Mouse (Mus musculus) forebrain, embryonic 13.5 days (tissue): Measurements from ENCODE around the gene Rad51b. TPM values are rescaled to one million over a fixed set of nuclear protein-coding genes. Genes with fewer than 3 reads are reported as not detected.

ENCODE experiments used
- ATAC-seq: fragments of 200-750 bp; cut with Nextera tagmentation; 2 replicates; pipeline ENCODE4 v1.8.0; 2017
- H3K27ac ChIP-seq: fragments of 300-500 bp; sonication (generic); 2 replicates; pipeline ENCODE4 v1.5.1; 2015; ENCODE audit warnings: inconsistent platforms, mild to moderate bottlenecking, moderate library complexity
- H3K27me3 ChIP-seq: fragments of 300-500 bp; sonication (generic); 2 replicates; pipeline ENCODE4 v1.6.1; 2015; ENCODE audit warnings: mild to moderate bottlenecking, inconsistent platforms
- H3K36me3 ChIP-seq: fragments of 300-500 bp; sonication (generic); 2 replicates; pipeline ENCODE4 v1.6.1; 2015; ENCODE audit warnings: mild to moderate bottlenecking, inconsistent platforms; ENCODE audit not compliant: poor library complexity, severe bottlenecking
- H3K4me1 ChIP-seq: fragments of 300-500 bp; sonication (generic); 2 replicates; pipeline ENCODE4 v1.6.1; 2015; ENCODE audit warnings: inconsistent platforms
- H3K4me2 ChIP-seq: fragments of 300-500 bp; sonication (generic); 2 replicates; pipeline ENCODE4 v1.6.1; 2015; ENCODE audit warnings: inconsistent platforms, mild to moderate bottlenecking, moderate library complexity
- H3K4me3 ChIP-seq: fragments of 300-500 bp; sonication (generic); 2 replicates; pipeline ENCODE4 v1.5.1; 2015; ENCODE audit warnings: mild to moderate bottlenecking, inconsistent platforms
- H3K9ac ChIP-seq: fragments of 300-500 bp; sonication (generic); 2 replicates; pipeline ENCODE4 v1.6.1; 2015; ENCODE audit warnings: mild to moderate bottlenecking, inconsistent platforms
- H3K9me3 ChIP-seq: fragments of 300-500 bp; sonication (generic); replicated peaks from 2 replicates; pipeline ENCODE4 v1.6.1; 2016; ENCODE audit warnings: inconsistent platforms
- WGBS: fragments of 180-500 bp; shearing (Covaris S2); methylation state at CpG from one replicate; pipeline ENCODE4 v1.1.7; 2015; 5-methylcytosine and 5-hydroxymethylcytosine counted together
- polyA plus RNA-seq: library from polyadenylated mRNA; unstranded; fragments of >200 nt; fragmentation: Nextera tagmentation; extraction: Ambion mirVana; gene quantifications from 2 replicates; pipeline ENCODE4 v1.2.1, GENCODE M21; 2015

Gene Rad51b
- polyA plus RNA-seq, 1 experiment from 2014 or later: 5.7 TPM

GRCm38 (mm10) chr12:79827735-79828134 lies 530.7 kb downstream of the Rad51b start:
- no peak for ATAC-seq
- 55% methylated on average over 4 of the region's 4 CpGs for WGBS
- H3K9me3 ChIP-seq: no peaks in the 10 kb centered on the region
- peaks cover 28% of the 10 kb centered on the region for H3K4me1 ChIP-seq
- H3K27me3 ChIP-seq: no peaks in the 10 kb centered on the region
- no peak overlapping the region for H3K4me3 ChIP-seq
- no peak overlapping the region for H3K4me2 ChIP-seq
- no peak overlapping the region for H3K9ac ChIP-seq
- no peak overlapping the region for H3K27ac ChIP-seq
- no peaks in the 10 kb centered on the region for H3K36me3 ChIP-seq

- Histone ChIP-seq H3K27me3 (no peaks in the 10 kb centered on the region), H3K36me3 (no peaks in the 10 kb centered on the region), H3K27ac (no peak overlapping the region), H3K4me3 (no peak overlapping the region), H3K9ac (no peak overlapping the region), H3K4me2 (no peak overlapping the region), H3K9me3 (no peaks in the 10 kb centered on the region; the same call in 1 of the 2 replicates), H3K4me1 (peaks cover 18% of the 10 kb centered on the region)
- no peak for ATAC-seq
- 39% methylated on average over 1 of the region's 1 CpGs for WGBS
Observed at GRCm38 (mm10) chr12:79830686-79831085, 533.6 kb downstream of the Rad51b start.

- Histone ChIP-seq H3K4me1 (peaks cover 10% of the 10 kb centered on the region; the same call in 1 of the 2 replicates), H3K4me3 (no peak overlapping the region), H3K27ac (no peak overlapping the region), H3K4me2 (no peak overlapping the region), H3K36me3 (no peaks in the 10 kb centered on the region), H3K9ac (no peak overlapping the region), H3K9me3 (no peaks in the 10 kb centered on the region; the same call in 1 of the 2 replicates), H3K27me3 (no peaks in the 10 kb centered on the region)
- WGBS: 99% methylated on average over 6 of the region's 6 CpGs
- ATAC-seq: no peak
Observed at GRCm38 (mm10) chr12:79832611-79833010, 535.5 kb downstream of the Rad51b start.

GRCm38 (mm10) chr12:79835521-79835920 lies 538.4 kb downstream of the Rad51b start:
- Histone ChIP-seq H3K9ac (no peak overlapping the region), H3K27me3 (no peaks in the 10 kb centered on the region), H3K27ac (no peak overlapping the region), H3K4me3 (no peak overlapping the region), H3K4me1 (peaks cover 37% of the 10 kb centered on the region), H3K36me3 (no peaks in the 10 kb centered on the region), H3K4me2 (no peak overlapping the region), H3K9me3 (no peaks in the 10 kb centered on the region; the same call in 1 of the 2 replicates)
- ATAC-seq: no peak
- 97% methylated on average over 8 of the region's 8 CpGs for WGBS

GRCm38 (mm10) chr12:79838181-79838961 lies 541.3 kb downstream of the Rad51b start:
- Histone ChIP-seq H3K4me2 (no peak overlapping the region), H3K4me3 (no peak overlapping the region), H3K4me1 (peaks cover 58% of the 10 kb centered on the region), H3K9ac (no peak overlapping the region), H3K27ac (peak overlapping the region; percentile 69), H3K27me3 (no peaks in the 10 kb centered on the region), H3K36me3 (no peaks in the 10 kb centered on the region), H3K9me3 (no peaks in the 10 kb centered on the region; the same call in 1 of the 2 replicates)
- WGBS: 53% methylated on average over 6 of the region's 6 CpGs
- no peak for ATAC-seq

- WGBS: 8% methylated on average over 12 of the region's 12 CpGs
- peaks cover 68% of the 10 kb centered on the region for H3K4me1 ChIP-seq
- H3K9me3 ChIP-seq: no peaks in the 10 kb centered on the region; the same call in 1 of the 2 replicates
- H3K9ac ChIP-seq: no peak overlapping the region
- no peak overlapping the region for H3K4me3 ChIP-seq
- H3K27ac ChIP-seq: peak overlapping the region; percentile 69
- peak; percentile 50; the same call in 1 of the 2 replicates for ATAC-seq
- H3K36me3 ChIP-seq: no peaks in the 10 kb centered on the region
- no peaks in the 10 kb centered on the region for H3K27me3 ChIP-seq
- H3K4me2 ChIP-seq: no peak overlapping the region
Observed at GRCm38 (mm10) chr12:79839096-79839941, 542.2 kb downstream of the Rad51b start.

- Histone ChIP-seq H3K36me3 (no peaks in the 10 kb centered on the region), H3K4me2 (no peak overlapping the region), H3K9me3 (no peaks in the 10 kb centered on the region), H3K4me3 (no peak overlapping the region), H3K27me3 (no peaks in the 10 kb centered on the region), H3K27ac (peak overlapping the region; percentile 69; the same call in 1 of the 2 replicates), H3K9ac (no peak overlapping the region), H3K4me1 (peaks cover 69% of the 10 kb centered on the region)
- no peak for ATAC-seq
- 51% methylated on average over 5 of the region's 5 CpGs for WGBS
Observed at GRCm38 (mm10) chr12:79840465-79840864, 543.4 kb downstream of the Rad51b start.

- 86% methylated on average over 3 of the region's 3 CpGs for WGBS
- Histone ChIP-seq H3K27ac (no peak overlapping the region), H3K4me3 (no peak overlapping the region), H3K27me3 (no peaks in the 10 kb centered on the region), H3K9me3 (no peaks in the 10 kb centered on the region), H3K9ac (no peak overlapping the region), H3K36me3 (no peaks in the 10 kb centered on the region), H3K4me1 (peaks cover 75% of the 10 kb centered on the region), H3K4me2 (no peak overlapping the region)
- ATAC-seq: no peak
Observed at GRCm38 (mm10) chr12:79841248-79841647, 544.2 kb downstream of the Rad51b start.

- Histone ChIP-seq H3K27me3 (no peaks in the 10 kb centered on the region), H3K4me3 (no peak overlapping the region), H3K4me1 (peaks cover 85% of the 10 kb centered on the region), H3K4me2 (0 out of 2 replicates have a peak overlapping the region, but pooled peaks have one; percentile 5), H3K9ac (no peak overlapping the region), H3K9me3 (no peaks in the 10 kb centered on the region), H3K36me3 (no peaks in the 10 kb centered on the region), H3K27ac (peak overlapping the region; percentile 57; the same call in 1 of the 2 replicates)
- peak; percentile 61 for ATAC-seq
- WGBS: 32% methylated on average over 7 of the region's 7 CpGs
Observed at GRCm38 (mm10) chr12:79842319-79842718, 545.2 kb downstream of the Rad51b start.

GRCm38 (mm10) chr12:79843002-79843401 lies 545.9 kb downstream of the Rad51b start:
- Histone ChIP-seq H3K36me3 (no peaks in the 10 kb centered on the region), H3K27ac (peak overlapping the region; percentile 57; the same call in 1 of the 2 replicates), H3K4me1 (peaks cover 85% of the 10 kb centered on the region), H3K27me3 (no peaks in the 10 kb centered on the region), H3K9ac (0 out of 2 replicates have a peak overlapping the region, but pooled peaks have one; percentile 8), H3K4me2 (no peak overlapping the region), H3K4me3 (no peak overlapping the region), H3K9me3 (no peaks in the 10 kb centered on the region)
- ATAC-seq: no peak
- 77% methylated on average over 11 of the region's 11 CpGs for WGBS

- 43% methylated on average over 6 of the region's 6 CpGs for WGBS
- no peak for ATAC-seq
- H3K4me2 ChIP-seq: no peak overlapping the region
- peaks cover 84% of the 10 kb centered on the region for H3K4me1 ChIP-seq
- no peaks in the 10 kb centered on the region for H3K9me3 ChIP-seq
- no peak overlapping the region for H3K27ac ChIP-seq
- no peaks in the 10 kb centered on the region for H3K36me3 ChIP-seq
- no peak overlapping the region for H3K9ac ChIP-seq
- H3K27me3 ChIP-seq: no peaks in the 10 kb centered on the region
- no peak overlapping the region for H3K4me3 ChIP-seq
Observed at GRCm38 (mm10) chr12:79843496-79843895, 546.4 kb downstream of the Rad51b start.
